Mouse (Mus musculus): ENCODE results near the gene Baz1a. TPM values are rescaled to one million over a fixed set of nuclear protein-coding genes. Genes with fewer than 3 reads are reported as not detected.
A peak's percentile ranks its signal among the peaks of the same experiment; 100 is the strongest.

The Baz1a gene
- polyA plus RNA-seq, 1 experiment, result 3.1 TPM

- WGBS, result 30% methylated on average over 3 of the region's 3 CpGs
- no peak overlapping the region for H3K27ac ChIP-seq (ENCODE audit: insufficient read depth, low read depth, low read length)
- no peaks in the 10 kb centered on the region for H3K36me3 ChIP-seq (ENCODE audit: control insufficient read depth, insufficient read depth, low read length)
- H3K4me1 ChIP-seq (ENCODE audit: control insufficient read depth, insufficient read depth, insufficient read length, low read length), result no peaks in the 10 kb centered on the region
- H3K4me3 ChIP-seq (ENCODE audit: low read depth, low read length), result no peak overlapping the region
- no peaks in the 10 kb centered on the region for H3K27me3 ChIP-seq (ENCODE audit: control insufficient read depth, insufficient read depth, low read length)
- TF ChIP-seq POLR2A (IDR thresholded peaks at IDR 0.05; ENCODE audit: low read depth, low read length), result no peak
- no peak for TF ChIP-seq CTCF (IDR thresholded peaks at IDR 0.05; ENCODE audit: extremely low read depth, insufficient read length, insufficient replicate concordance, low read depth, low read length)
These were observed 12.9 kb upstream of the Baz1a start for GRCm38 (mm10) chr12:55027088-55027487.

- TF ChIP-seq POLR2A (IDR thresholded peaks at IDR 0.05; ENCODE audit: low read depth, low read length) (no peak), CTCF (IDR thresholded peaks at IDR 0.05; ENCODE audit: extremely low read depth, insufficient read length, insufficient replicate concordance, low read depth, low read length) (no peak)
- 69% methylated on average over 2 of the region's 2 CpGs for WGBS
- no peaks in the 10 kb centered on the region for H3K27me3 ChIP-seq (ENCODE audit: control insufficient read depth, insufficient read depth, low read length)
- peaks cover 4% of the 10 kb centered on the region; the same call in 1 of the 2 replicates for H3K4me1 ChIP-seq (ENCODE audit: control insufficient read depth, insufficient read depth, insufficient read length, low read length)
- H3K4me3 ChIP-seq (ENCODE audit: low read depth, low read length), result no peak overlapping the region
- H3K27ac ChIP-seq (ENCODE audit: insufficient read depth, low read depth, low read length), result no peak overlapping the region
- H3K36me3 ChIP-seq (ENCODE audit: control insufficient read depth, insufficient read depth, low read length), result no peaks in the 10 kb centered on the region
These were observed 9.1 kb upstream of the Baz1a start for GRCm38 (mm10) chr12:55023284-55023683.

GRCm38 (mm10) chr12:55019421-55019877, 5.3 kb upstream of the Baz1a start:
- Histone ChIP-seq H3K27me3 (ENCODE audit: control insufficient read depth, insufficient read depth, low read length) (no peaks in the 10 kb centered on the region), H3K27ac (ENCODE audit: insufficient read depth, low read depth, low read length) (peak overlapping the region; percentile 49), H3K36me3 (ENCODE audit: control insufficient read depth, insufficient read depth, low read length) (no peaks in the 10 kb centered on the region), H3K4me3 (ENCODE audit: low read depth, low read length) (no peak overlapping the region), H3K4me1 (ENCODE audit: control insufficient read depth, insufficient read depth, insufficient read length, low read length) (peaks cover 4% of the 10 kb centered on the region; the same call in 1 of the 2 replicates)
- TF ChIP-seq POLR2A (IDR thresholded peaks at IDR 0.05; ENCODE audit: low read depth, low read length) (no peak), CTCF (IDR thresholded peaks at IDR 0.05; ENCODE audit: extremely low read depth, insufficient read length, insufficient replicate concordance, low read depth, low read length) (no peak)
- WGBS, result 72% methylated on average over 7 of the region's 7 CpGs

GRCm38 (mm10) chr12:55017119-55017721, 3.1 kb upstream of the Baz1a start:
- H3K36me3 ChIP-seq (ENCODE audit: control insufficient read depth, insufficient read depth, low read length), result no peaks in the 10 kb centered on the region
- H3K27me3 ChIP-seq (ENCODE audit: control insufficient read depth, insufficient read depth, low read length), result no peaks in the 10 kb centered on the region
- TF ChIP-seq POLR2A (IDR thresholded peaks at IDR 0.05; ENCODE audit: low read depth, low read length), result no peak
- no peak for TF ChIP-seq CTCF (IDR thresholded peaks at IDR 0.05; ENCODE audit: extremely low read depth, insufficient read length, insufficient replicate concordance, low read depth, low read length)
- no peak overlapping the region; the same call in 1 of the 2 replicates for H3K27ac ChIP-seq (ENCODE audit: insufficient read depth, low read depth, low read length)
- 68% methylated on average over 9 of the region's 9 CpGs for WGBS
- H3K4me3 ChIP-seq (ENCODE audit: low read depth, low read length), result no peak overlapping the region
- peaks cover 4% of the 10 kb centered on the region; the same call in 1 of the 2 replicates for H3K4me1 ChIP-seq (ENCODE audit: control insufficient read depth, insufficient read depth, insufficient read length, low read length)

- 62% methylated on average over 8 of the region's 8 CpGs for WGBS
- Histone ChIP-seq H3K36me3 (ENCODE audit: control insufficient read depth, insufficient read depth, low read length) (no peaks in the 10 kb centered on the region), H3K27ac (ENCODE audit: insufficient read depth, low read depth, low read length) (0 out of 2 replicates have a peak overlapping the region, but pooled peaks have one; percentile 13), H3K4me1 (ENCODE audit: control insufficient read depth, insufficient read depth, insufficient read length, low read length) (peaks cover 4% of the 10 kb centered on the region; the same call in 1 of the 2 replicates), H3K27me3 (ENCODE audit: control insufficient read depth, insufficient read depth, low read length) (no peaks in the 10 kb centered on the region), H3K4me3 (ENCODE audit: low read depth, low read length) (no peak overlapping the region)
- TF ChIP-seq CTCF (IDR thresholded peaks at IDR 0.05; ENCODE audit: extremely low read depth, insufficient read length, insufficient replicate concordance, low read depth, low read length) (no peak), POLR2A (IDR thresholded peaks at IDR 0.05; ENCODE audit: low read depth, low read length) (no peak)
These were observed 2.4 kb upstream of the Baz1a start for GRCm38 (mm10) chr12:55016339-55017118.

- Histone ChIP-seq H3K4me3 (ENCODE audit: low read depth, low read length) (no peak overlapping the region), H3K4me1 (ENCODE audit: control insufficient read depth, insufficient read depth, insufficient read length, low read length) (peaks cover 4% of the 10 kb centered on the region; the same call in 1 of the 2 replicates), H3K36me3 (ENCODE audit: control insufficient read depth, insufficient read depth, low read length) (no peaks in the 10 kb centered on the region), H3K27me3 (ENCODE audit: control insufficient read depth, insufficient read depth, low read length) (no peaks in the 10 kb centered on the region), H3K27ac (ENCODE audit: insufficient read depth, low read depth, low read length) (no peak overlapping the region)
- 87% methylated on average over 5 of the region's 5 CpGs for WGBS
- TF ChIP-seq CTCF (IDR thresholded peaks at IDR 0.05; ENCODE audit: extremely low read depth, insufficient read length, insufficient replicate concordance, low read depth, low read length), result no peak
- TF ChIP-seq POLR2A (IDR thresholded peaks at IDR 0.05; ENCODE audit: low read depth, low read length), result no peak
These were observed 1.3 kb upstream of the Baz1a start for GRCm38 (mm10) chr12:55015428-55015827.

GRCm38 (mm10) chr12:55013031-55013430, 1.1 kb downstream of the Baz1a start:
- 74% methylated on average over 1 of the region's 1 CpGs for WGBS
- no peak overlapping the region for H3K27ac ChIP-seq (ENCODE audit: insufficient read depth, low read depth, low read length)
- no peaks in the 10 kb centered on the region for H3K36me3 ChIP-seq (ENCODE audit: control insufficient read depth, insufficient read depth, low read length)
- no peaks in the 10 kb centered on the region for H3K27me3 ChIP-seq (ENCODE audit: control insufficient read depth, insufficient read depth, low read length)
- H3K4me3 ChIP-seq (ENCODE audit: low read depth, low read length), result no peak overlapping the region
- H3K4me1 ChIP-seq (ENCODE audit: control insufficient read depth, insufficient read depth, insufficient read length, low read length), result no peaks in the 10 kb centered on the region
- no peak for TF ChIP-seq POLR2A (IDR thresholded peaks at IDR 0.05; ENCODE audit: low read depth, low read length)
- TF ChIP-seq CTCF (IDR thresholded peaks at IDR 0.05; ENCODE audit: extremely low read depth, insufficient read length, insufficient replicate concordance, low read depth, low read length), result no peak
